Mouse (Mus musculus) CD8-positive naive resting alpha-beta T cell, adult 57 days (primary cell): ENCODE results near the gene Pxt1. TPM values are rescaled to one million over a fixed set of nuclear protein-coding genes. Genes with fewer than 3 reads are reported as not detected.

Source experiments
- total RNA-seq: library from RNA; stranded (reverse); gene quantifications from one replicate; pipeline ENCODE4 v1.2.4, GENCODE M21; 2023

Gene Pxt1
- total RNA-seq = not detected

DNA sequence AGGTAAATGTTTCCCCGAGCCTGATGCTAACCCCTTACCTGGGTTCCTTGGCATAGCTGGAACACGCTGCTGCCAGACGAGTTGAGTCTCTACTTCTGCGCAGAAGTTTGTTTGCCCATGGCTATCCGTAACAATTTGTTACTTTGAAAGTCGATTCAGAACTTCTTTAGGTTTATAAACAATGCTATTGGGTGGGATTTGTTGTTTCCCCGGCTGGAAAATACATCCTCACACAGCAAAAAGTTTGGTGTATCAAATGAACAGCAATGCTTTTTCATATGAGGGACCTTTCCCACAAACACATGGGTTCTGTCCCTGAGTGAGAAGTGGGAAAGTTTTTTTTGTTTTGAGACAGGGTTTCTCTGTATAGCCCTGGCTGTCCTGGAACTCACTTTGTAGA is at the start of gene Pxt1:
Gene Pxt1 (minus strand): TSS at position 101 of the 400 bp plus-strand sequence.

DNA sequence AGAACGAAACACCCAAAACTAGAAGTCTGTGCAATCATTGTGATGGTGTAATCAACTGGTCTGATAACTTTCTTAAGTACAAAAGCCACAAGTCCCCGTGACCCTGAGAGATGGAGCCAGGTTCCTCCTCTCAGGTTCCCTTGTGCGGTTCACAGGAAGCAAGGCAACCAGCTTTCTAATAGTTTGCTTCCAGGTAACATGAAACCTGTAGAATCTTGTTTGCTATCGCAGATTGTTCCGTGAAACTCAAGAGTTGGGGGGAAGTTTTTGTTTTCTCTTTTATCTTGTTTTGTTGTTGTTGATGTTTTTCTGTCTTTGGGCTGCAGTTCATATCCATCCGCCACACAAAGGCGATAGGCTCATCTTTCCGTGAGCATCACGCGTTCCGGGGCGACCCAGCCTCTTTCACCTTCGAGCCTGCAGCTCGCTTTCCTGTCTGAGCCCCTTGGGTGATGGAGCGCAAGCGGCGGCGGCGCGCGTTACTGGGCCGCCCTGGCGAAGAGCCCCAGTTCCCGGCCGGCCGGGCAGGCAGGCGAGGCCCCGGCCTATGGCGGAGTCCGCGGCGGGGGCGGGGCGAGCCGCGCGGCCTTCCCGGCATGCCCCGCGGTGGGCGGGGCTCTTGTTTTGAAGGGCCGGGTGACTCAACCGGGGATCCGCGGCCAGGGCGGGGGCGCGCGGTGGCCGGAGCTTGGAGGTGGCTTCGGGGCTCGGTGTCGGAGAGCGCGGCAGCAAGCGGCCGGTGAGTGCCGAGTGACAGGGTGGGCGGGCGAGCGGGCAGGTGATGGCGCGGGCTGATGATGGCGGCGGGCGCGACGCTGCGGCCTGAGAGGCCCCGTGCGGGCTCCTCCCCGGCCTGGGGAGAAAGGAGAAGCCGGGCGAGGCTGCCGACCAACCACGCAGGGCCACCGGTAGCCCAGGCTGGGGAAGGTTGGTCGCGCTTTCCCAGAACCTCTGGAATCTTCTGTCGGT is 8.5 kb upstream of the Pxt1 start, which contains the start of gene Kctd20:
Gene Kctd20 (plus strand): TSS at position 120 of the 969 bp plus-strand sequence.

DNA sequence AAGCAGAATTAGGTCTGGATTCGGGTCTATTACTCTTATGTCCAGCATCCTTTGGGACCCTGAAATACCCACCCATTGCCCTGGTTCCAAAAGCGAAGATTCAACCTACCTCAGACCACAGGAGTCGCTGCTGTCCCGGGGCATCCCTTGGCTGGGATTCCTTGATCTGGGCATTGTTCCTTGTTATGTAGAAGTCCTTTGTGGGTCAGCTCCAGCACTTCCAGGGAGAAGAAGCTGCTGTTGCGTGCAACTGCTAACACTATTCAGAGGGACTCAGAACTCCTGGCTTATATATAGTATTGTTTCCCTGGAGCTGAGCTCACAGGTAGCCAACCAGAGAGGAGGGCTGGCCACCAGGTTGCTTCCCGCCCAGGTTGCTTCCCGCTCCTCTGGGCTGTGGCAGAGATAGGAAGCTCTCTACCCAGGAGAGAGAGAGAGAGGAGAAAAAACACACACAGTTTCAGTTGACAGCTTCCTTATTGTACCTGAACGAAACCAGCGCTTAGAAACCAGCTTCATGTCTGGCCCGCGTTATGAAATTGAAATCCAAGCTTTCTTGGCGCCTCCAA is 28.5 kb downstream of the Pxt1 start, which contains the start of gene 4930539E08Rik:
Gene 4930539E08Rik (minus strand): TSS at position 265 of the 569 bp plus-strand sequence.

Other genes starting within 250 kb of the Pxt1 start
- gene AC170998.1, start 217.8 kb downstream of the Pxt1 start, total RNA-seq = 7.7 TPM
- 0.83 TPM for gene Mapk13, start 174.5 kb downstream of the Pxt1 start, total RNA-seq
- 42.4 TPM for gene Brpf3, start 142.8 kb downstream of the Pxt1 start, total RNA-seq
- gene Pnpla1, start 85.4 kb downstream of the Pxt1 start, total RNA-seq = not detected
- 0.64 TPM for gene 4930539E08Rik, start 28.5 kb downstream of the Pxt1 start, total RNA-seq
- 47.9 TPM for gene Kctd20, start 8.1 kb upstream of the Pxt1 start, total RNA-seq
- 508 TPM for gene Stk38, start 64.2 kb upstream of the Pxt1 start, total RNA-seq
- gene Srsf3, start 88.8 kb upstream of the Pxt1 start, total RNA-seq = 473 TPM
- 4.3 TPM for gene Cdkn1a, start 147.1 kb upstream of the Pxt1 start, total RNA-seq
- gene Rab44, start 170.3 kb upstream of the Pxt1 start, total RNA-seq = 0.18 TPM